ENCODE assay signal across 8 mouse cellular contexts in the genomic region with DNA sequence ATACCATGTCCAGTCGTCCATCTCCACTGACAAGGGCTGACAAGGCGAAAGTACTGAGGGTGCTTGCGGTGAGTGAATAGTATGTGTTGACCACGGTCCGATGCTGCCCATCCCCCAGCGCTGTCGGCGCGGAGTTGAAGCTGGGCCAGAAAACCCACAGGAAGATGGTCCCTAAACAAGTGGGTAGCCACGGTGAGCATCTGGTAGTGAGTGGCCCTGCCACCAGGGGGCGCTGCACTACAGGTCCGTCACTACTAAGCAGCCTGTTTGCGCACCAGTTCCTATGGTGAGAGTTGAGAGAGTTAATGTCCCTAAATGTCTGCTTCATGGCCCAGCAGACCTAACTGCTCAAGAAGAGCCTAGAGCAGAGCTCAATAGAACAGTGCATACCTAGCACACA. TPM values are rescaled to one million over a fixed set of nuclear protein-coding genes. Genes with fewer than 3 reads are reported as not detected.
DNase-seq lines count a peak whose midpoint lies in the region; ATAC-seq and TF ChIP-seq lines count a peak whose summit lies in the region.

No protein-coding gene starts in this region.

- TF ChIP-seq EP300 in lung, postnatal 0 days (IDR thresholded peaks at IDR 0.05): no peak

- no peaks in the 10 kb centered on the region for H3K4me1 ChIP-seq in bone marrow, adult 2 months (ENCODE audit: control insufficient read depth, insufficient read depth, low read length)
- no peaks in the 10 kb centered on the region for H3K4me1 ChIP-seq in kidney, postnatal 0 days (replicated peaks; ENCODE audit: insufficient read depth, low read length)
- 0 out of 2 replicates have a peak, but pooled peaks cover 2% of the 10 kb centered on the region for H3K4me1 ChIP-seq in lung, postnatal 0 days (ENCODE audit: insufficient read depth, low read depth, low read length)

- no peak overlapping the region for H3K9ac ChIP-seq in kidney, postnatal 0 days (ENCODE audit: low read depth, low read length)
- no peak overlapping the region for H3K9ac ChIP-seq in lung, postnatal 0 days (replicated peaks; ENCODE audit: low read depth)

- no peak overlapping the region for H3K4me3 ChIP-seq in bone marrow, adult 2 months (replicated peaks; ENCODE audit: control insufficient read depth, low read depth, low read length)
- no peak overlapping the region for H3K4me3 ChIP-seq in kidney, postnatal 0 days (replicated peaks; ENCODE audit: low read depth, low read length)
- H3K4me3 ChIP-seq in lung, postnatal 0 days (ENCODE audit: low read depth, low read length): no peak overlapping the region

- peak; percentile 97 for TF ChIP-seq CTCF in bone marrow, adult 2 months (IDR thresholded peaks at IDR 0.05; ENCODE audit: control insufficient read depth, insufficient read depth, low read length)
- peak; percentile 90 for TF ChIP-seq CTCF in kidney, postnatal 0 days (IDR thresholded peaks at IDR 0.05; ENCODE audit: low read depth)
- peak; percentile 94 for TF ChIP-seq CTCF in lung, postnatal 0 days (IDR thresholded peaks at IDR 0.05)

- H3K9me3 ChIP-seq in kidney, postnatal 0 days (replicated peaks; ENCODE audit: low read length): no peaks in the 10 kb centered on the region
- no peaks in the 10 kb centered on the region for H3K9me3 ChIP-seq in lung, postnatal 0 days (ENCODE audit: low read length)

- H3K27ac ChIP-seq in bone marrow, adult 2 months (ENCODE audit: control insufficient read depth, insufficient read depth, low read depth, low read length, poor library complexity): no peak overlapping the region
- H3K27ac ChIP-seq in kidney, postnatal 0 days: no peak overlapping the region
- H3K27ac ChIP-seq in lung, postnatal 0 days (ENCODE audit: low read length): no peak overlapping the region

- ATAC-seq in erythroid progenitor cell, adult 5-6 weeks (replicated peaks; ENCODE audit: low FRiP score, poor library complexity, severe bottlenecking): 0 out of 2 replicates have a peak, but pooled peaks have one; percentile 41
- ATAC-seq in kidney, postnatal 0 days (replicated peaks; ENCODE audit: low FRiP score, low read depth): no peak
- peak; percentile 49 for ATAC-seq in lung, postnatal 0 days
- no peak for ATAC-seq in activated CD4-positive, CD25-positive, alpha-beta regulatory T cell, adult 4 months

- TF ChIP-seq POLR2A in bone marrow, adult 2 months (IDR thresholded peaks at IDR 0.05; ENCODE audit: borderline replicate concordance, control insufficient read depth, low read depth, low read length): no peak

- peak; percentile 75 for DNase-seq in 416B (ENCODE audit: low read depth)
- peak; percentile 70 for DNase-seq in CD4-positive helper T cell, adult 2 months (ENCODE audit: low read depth, low spot score)
- DNase-seq in kidney, postnatal 0 days (ENCODE audit: low spot score): peak; percentile 81
- peak; percentile 73 for DNase-seq in lung, postnatal 0 days (ENCODE audit: low spot score)
- DNase-seq in spleen, adult 12 weeks (ENCODE audit: low spot score): peak; percentile 56

- H3K4me2 ChIP-seq in kidney, postnatal 0 days (ENCODE audit: low read length): no peak overlapping the region
- H3K4me2 ChIP-seq in lung, postnatal 0 days (replicated peaks; ENCODE audit: low read depth, low read length): no peak overlapping the region

- no peaks in the 10 kb centered on the region for H3K36me3 ChIP-seq in kidney, postnatal 0 days (ENCODE audit: insufficient read depth, low read length)
- H3K36me3 ChIP-seq in lung, postnatal 0 days (ENCODE audit: insufficient read depth, low read length): no peaks in the 10 kb centered on the region

- WGBS in bone marrow, adult 2 months: 13% methylated on average over 13 of the region's 13 CpGs
- 17% methylated on average over 13 of the region's 13 CpGs for WGBS in kidney, postnatal 0 days
- 23% methylated on average over 12 of the region's 13 CpGs for WGBS in lung, postnatal 0 days

- peaks cover 20% of the 10 kb centered on the region; the same call in 1 of the 2 replicates for H3K27me3 ChIP-seq in kidney, postnatal 0 days (ENCODE audit: insufficient read depth, low read length)
- H3K27me3 ChIP-seq in lung, postnatal 0 days (replicated peaks; ENCODE audit: insufficient read depth, low read length): peaks cover 29% of the 10 kb centered on the region

RNA-seq across cellular contexts. Expression of a gene that starts 8.7 kb away (rescaled TPM):
- polyA plus RNA-seq in bone marrow, adult 2 months (2011; ENCODE audit: insufficient read depth, insufficient read length, low replicate concordance, missing spikeins): not detected in 2 replicates
- total RNA-seq in erythroid progenitor cell, adult 5-6 weeks (2015; ENCODE audit: low replicate concordance): not detected in 2 replicates
- not detected in 2 replicates for total RNA-seq in erythroid progenitor cell, adult 5-6 weeks (2017; ENCODE audit: low replicate concordance)
- polyA plus RNA-seq in kidney, postnatal 0 days (2015; fragmentation: Nextera tagmentation; extraction: Ambion mirVana): 23.2 and 24.2 TPM in 2 replicates
- polyA plus RNA-seq in lung, postnatal 0 days (2015; fragmentation: Nextera tagmentation; extraction: Ambion mirVana): 3.9 and 4.9 TPM in 2 replicates
- not detected for polyA plus RNA-seq in activated CD4-positive, CD25-positive, alpha-beta regulatory T cell, adult 4 months (2017; shearing (Covaris generic))

RNA-seq across cellular contexts. Expression of a gene that starts 41.2 kb away (rescaled TPM):
- polyA plus RNA-seq in bone marrow, adult 2 months (2011; ENCODE audit: insufficient read depth, insufficient read length, low replicate concordance, missing spikeins): not detected in 2 replicates
- not detected in 2 replicates for total RNA-seq in erythroid progenitor cell, adult 5-6 weeks (2015; ENCODE audit: low replicate concordance)
- not detected in 2 replicates for total RNA-seq in erythroid progenitor cell, adult 5-6 weeks (2017; ENCODE audit: low replicate concordance)
- 3.8 and 5.1 TPM in 2 replicates for polyA plus RNA-seq in kidney, postnatal 0 days (2015; fragmentation: Nextera tagmentation; extraction: Ambion mirVana)
- polyA plus RNA-seq in lung, postnatal 0 days (2015; fragmentation: Nextera tagmentation; extraction: Ambion mirVana): 1.8 and 2.0 TPM in 2 replicates
- not detected for polyA plus RNA-seq in activated CD4-positive, CD25-positive, alpha-beta regulatory T cell, adult 4 months (2017; shearing (Covaris generic))

RNA-seq across cellular contexts. Expression of a gene that starts 51.0 kb away (rescaled TPM):
- polyA plus RNA-seq in bone marrow, adult 2 months (2011; ENCODE audit: insufficient read depth, insufficient read length, low replicate concordance, missing spikeins): 2.1 and 16.1 TPM in 2 replicates
- total RNA-seq in erythroid progenitor cell, adult 5-6 weeks (2015; ENCODE audit: low replicate concordance): not detected in 2 replicates
- total RNA-seq in erythroid progenitor cell, adult 5-6 weeks (2017; ENCODE audit: low replicate concordance): not detected in 2 replicates
- 13.0 and 13.8 TPM in 2 replicates for polyA plus RNA-seq in kidney, postnatal 0 days (2015; fragmentation: Nextera tagmentation; extraction: Ambion mirVana)
- 10.8 and 13.1 TPM in 2 replicates for polyA plus RNA-seq in lung, postnatal 0 days (2015; fragmentation: Nextera tagmentation; extraction: Ambion mirVana)
- polyA plus RNA-seq in activated CD4-positive, CD25-positive, alpha-beta regulatory T cell, adult 4 months (2017; shearing (Covaris generic)): 1 to 10 TPM; 2.7 to 7.4 TPM

RNA-seq across cellular contexts. Expression of a gene that starts 51.1 kb away (rescaled TPM):
- polyA plus RNA-seq in bone marrow, adult 2 months (2011; ENCODE audit: insufficient read depth, insufficient read length, low replicate concordance, missing spikeins): 63.5 and 81.0 TPM in 2 replicates
- total RNA-seq in erythroid progenitor cell, adult 5-6 weeks (2015; ENCODE audit: low replicate concordance): 105 and 118 TPM in 2 replicates
- total RNA-seq in erythroid progenitor cell, adult 5-6 weeks (2017; ENCODE audit: low replicate concordance): 43.0 and 53.2 TPM in 2 replicates
- 373 and 411 TPM in 2 replicates for polyA plus RNA-seq in kidney, postnatal 0 days (2015; fragmentation: Nextera tagmentation; extraction: Ambion mirVana)
- 173 and 177 TPM in 2 replicates for polyA plus RNA-seq in lung, postnatal 0 days (2015; fragmentation: Nextera tagmentation; extraction: Ambion mirVana)
- polyA plus RNA-seq in activated CD4-positive, CD25-positive, alpha-beta regulatory T cell, adult 4 months (2017; shearing (Covaris generic)): 100 to 1,000 TPM; 180 to 209 TPM

Comparison
In these comparisons a context has a peak if more than half of its experiments do, and no peak if none do; other contexts are left out.
1. ATAC-seq: peak in erythroid progenitor cell, adult 5-6 weeks (single experiment) and lung, postnatal 0 days (single experiment); none in kidney, postnatal 0 days (single experiment) and activated CD4-positive, CD25-positive, alpha-beta regulatory T cell, adult 4 months (single experiment).
2. Peak in every context shown above with its lines, with median percentiles within 50 percentile points of each other: DNase-seq and CTCF ChIP-seq.